Mouse (Mus musculus) liver, embryonic 15.5 days (tissue): Measurements from ENCODE around the gene Acox1. TPM values are rescaled to one million over a fixed set of nuclear protein-coding genes. Genes with fewer than 3 reads are reported as not detected.

Experiments used
- ATAC-seq: fragments of 200-750 bp; cut with Nextera tagmentation; 2 replicates; pipeline ENCODE4 v1.8.0; 2017; ENCODE audit warnings: moderate number of reproducible peaks, mild to moderate bottlenecking, moderate library complexity; ENCODE audit not compliant: insufficient read depth
- H3K27ac ChIP-seq: fragments of 300-500 bp; sonication (generic); replicated peaks from 2 replicates; pipeline ENCODE4 v1.5.1; 2015; ENCODE audit warnings: mild to moderate bottlenecking, inconsistent platforms
- H3K27me3 ChIP-seq: fragments of 300-500 bp; sonication (generic); 2 replicates; pipeline ENCODE4 v1.6.1; 2015; ENCODE audit warnings: mild to moderate bottlenecking, inconsistent platforms
- H3K36me3 ChIP-seq: fragments of 300-500 bp; sonication (generic); replicated peaks from 2 replicates; pipeline ENCODE4 v1.6.1; 2015; ENCODE audit warnings: moderate library complexity, mild to moderate bottlenecking, inconsistent platforms
- H3K4me1 ChIP-seq: fragments of 300-500 bp; sonication (generic); replicated peaks from 2 replicates; pipeline ENCODE4 v1.6.1; 2015; ENCODE audit warnings: inconsistent platforms
- H3K4me2 ChIP-seq: fragments of 300-500 bp; sonication (generic); 2 replicates; pipeline ENCODE4 v1.6.1; 2015; ENCODE audit warnings: moderate library complexity, mild to moderate bottlenecking, inconsistent platforms
- H3K4me3 ChIP-seq: fragments of 300-500 bp; sonication (generic); replicated peaks from 2 replicates; pipeline ENCODE4 v1.5.1; 2015; ENCODE audit warnings: mild to moderate bottlenecking, inconsistent platforms
- H3K9ac ChIP-seq: fragments of 300-500 bp; sonication (generic); 2 replicates; pipeline ENCODE4 v1.6.1; 2015; ENCODE audit warnings: moderate library complexity, mild to moderate bottlenecking, inconsistent platforms
- H3K9me3 ChIP-seq: fragments of 300-500 bp; sonication (generic); replicated peaks from 2 replicates; pipeline ENCODE4 v1.6.1; 2016; ENCODE audit warnings: inconsistent platforms
- WGBS: fragments of 180-500 bp; shearing (Covaris S2); methylation state at CpG from one replicate; pipeline ENCODE4 v1.1.7; 2015; ENCODE audit warnings: mixed read lengths; ENCODE audit not compliant: insufficient replicate concordance; 5-methylcytosine and 5-hydroxymethylcytosine counted together
- polyA plus RNA-seq: library from polyadenylated mRNA; unstranded; fragments of >200 nt; fragmentation: Nextera tagmentation; extraction: Ambion mirVana; gene quantifications from 2 replicates; pipeline ENCODE4 v1.2.1, GENCODE M21; 2015

Acox1 gene
- 32.5 and 41.8 TPM in 2 replicates for polyA plus RNA-seq

- no peaks in the 10 kb centered on the region for H3K27me3 ChIP-seq
- peaks cover 6% of the 10 kb centered on the region; the same call in 1 of the 2 replicates for H3K36me3 ChIP-seq
- under 1% methylated on average over 61 of the region's 62 CpGs for WGBS
- H3K9ac ChIP-seq = peak within 1 kb of the TSS; percentile 83
- H3K4me3 ChIP-seq = peak within 1 kb of the TSS; percentile 88
- H3K9me3 ChIP-seq = no peaks in the 10 kb centered on the region
- H3K4me2 ChIP-seq = peak within 1 kb of the TSS; percentile 86
- H3K27ac ChIP-seq = peak within 1 kb of the TSS; percentile 91
- ATAC-seq = peak; percentile 96
- H3K4me1 ChIP-seq = peaks cover 55% of the 10 kb centered on the region
Measured at GRCm38 (mm10) chr11:116198639-116199531, at the start of gene Acox1, which contains the start of gene Ten1. Gene Acox1, minus strand, starts transcription at chr11:116199045. Gene Ten1, plus strand, starts transcription at chr11:116198855.

- WGBS = 75% methylated on average over 14 of the region's 14 CpGs
- no peak for ATAC-seq
- Histone ChIP-seq H3K9me3 (no peaks in the 10 kb centered on the region), H3K4me1 (no peaks in the 10 kb centered on the region), H3K27ac (no peak overlapping the region), H3K27me3 (no peaks in the 10 kb centered on the region), H3K9ac (no peak overlapping the region), H3K36me3 (peaks cover 93% of the 10 kb centered on the region), H3K4me3 (no peak overlapping the region), H3K4me2 (no peak overlapping the region)
Measured at GRCm38 (mm10) chr11:116247502-116248222, 48.8 kb upstream of the Acox1 start.

- Histone ChIP-seq H3K4me2 (no peak overlapping the region), H3K4me3 (no peak overlapping the region), H3K36me3 (peaks cover 73% of the 10 kb centered on the region), H3K27ac (no peak overlapping the region), H3K9ac (no peak overlapping the region), H3K9me3 (no peaks in the 10 kb centered on the region), H3K27me3 (no peaks in the 10 kb centered on the region), H3K4me1 (no peaks in the 10 kb centered on the region)
- WGBS = 77% methylated on average over 6 of the region's 6 CpGs
- no peak for ATAC-seq
Measured at GRCm38 (mm10) chr11:116245616-116246015, 46.8 kb upstream of the Acox1 start.

GRCm38 (mm10) chr11:116244580-116244979 is 45.7 kb upstream of the Acox1 start:
- WGBS = 76% methylated on average over 8 of the region's 8 CpGs

GRCm38 (mm10) chr11:116241744-116242235 is 42.9 kb upstream of the Acox1 start:
- peaks cover 35% of the 10 kb centered on the region for H3K36me3 ChIP-seq
- H3K27me3 ChIP-seq = peaks cover 20% of the 10 kb centered on the region
- H3K4me1 ChIP-seq = peaks cover 11% of the 10 kb centered on the region
- ATAC-seq = no peak
- 63% methylated on average over 12 of the region's 12 CpGs for WGBS
- H3K4me2 ChIP-seq = no peak overlapping the region
- no peak overlapping the region for H3K27ac ChIP-seq
- no peak overlapping the region for H3K9ac ChIP-seq
- no peak overlapping the region for H3K4me3 ChIP-seq
- H3K9me3 ChIP-seq = no peaks in the 10 kb centered on the region

More at GRCm38 (mm10) chr11:116244580-116244979, 45.7 kb upstream of the Acox1 start:
- Histone ChIP-seq H3K4me1 (no peaks in the 10 kb centered on the region), H3K27me3 (no peaks in the 10 kb centered on the region), H3K4me3 (no peak overlapping the region), H3K9me3 (no peaks in the 10 kb centered on the region), H3K4me2 (no peak overlapping the region), H3K27ac (no peak overlapping the region), H3K9ac (no peak overlapping the region), H3K36me3 (peaks cover 63% of the 10 kb centered on the region)
- ATAC-seq = no peak

- Histone ChIP-seq H3K9me3 (no peaks in the 10 kb centered on the region), H3K27me3 (peaks cover 28% of the 10 kb centered on the region), H3K4me3 (no peak overlapping the region), H3K27ac (no peak overlapping the region), H3K9ac (no peak overlapping the region), H3K36me3 (peaks cover 15% of the 10 kb centered on the region), H3K4me2 (no peak overlapping the region), H3K4me1 (peaks cover 11% of the 10 kb centered on the region)
- WGBS = 55% methylated on average over 7 of the region's 7 CpGs
- no peak for ATAC-seq
Measured at GRCm38 (mm10) chr11:116239797-116240196, 41.0 kb upstream of the Acox1 start.

- no peak within 1 kb of the TSS for H3K9ac ChIP-seq
- H3K9me3 ChIP-seq = no peaks in the 10 kb centered on the region
- 19% methylated on average over 31 of the region's 31 CpGs for WGBS
- no peaks in the 10 kb centered on the region for H3K36me3 ChIP-seq
- H3K4me2 ChIP-seq = peak within 1 kb of the TSS; percentile 53
- peaks cover 40% of the 10 kb centered on the region for H3K27me3 ChIP-seq
- H3K4me3 ChIP-seq = peak within 1 kb of the TSS; percentile 21
- peak; percentile 63 for ATAC-seq
- H3K4me1 ChIP-seq = peaks cover 11% of the 10 kb centered on the region
- no peak within 1 kb of the TSS for H3K27ac ChIP-seq
Measured at GRCm38 (mm10) chr11:116237742-116238395, 39.0 kb upstream of the Acox1 start, which contains the start of gene Evpl. Gene Evpl, minus strand, starts transcription at chr11:116238077.

- Histone ChIP-seq H3K27ac (no peak overlapping the region), H3K4me3 (no peak overlapping the region), H3K9ac (no peak overlapping the region), H3K4me2 (no peak overlapping the region), H3K9me3 (no peaks in the 10 kb centered on the region), H3K4me1 (peaks cover 11% of the 10 kb centered on the region), H3K36me3 (no peaks in the 10 kb centered on the region), H3K27me3 (peaks cover 47% of the 10 kb centered on the region)
- WGBS = 56% methylated on average over 8 of the region's 8 CpGs
- ATAC-seq = no peak
Measured at GRCm38 (mm10) chr11:116234901-116235300, 36.1 kb upstream of the Acox1 start.

GRCm38 (mm10) chr11:116232427-116232826 is 33.6 kb upstream of the Acox1 start:
- no peaks in the 10 kb centered on the region for H3K9me3 ChIP-seq
- no peaks in the 10 kb centered on the region for H3K4me1 ChIP-seq
- H3K27me3 ChIP-seq = peaks cover 47% of the 10 kb centered on the region
- no peak overlapping the region for H3K4me3 ChIP-seq
- WGBS = 55% methylated on average over 17 of the region's 17 CpGs
- no peak overlapping the region for H3K4me2 ChIP-seq
- no peak overlapping the region for H3K27ac ChIP-seq
- H3K36me3 ChIP-seq = no peaks in the 10 kb centered on the region
- ATAC-seq = no peak
- no peak overlapping the region for H3K9ac ChIP-seq

- H3K9ac ChIP-seq = no peak overlapping the region
- 61% methylated on average over 4 of the region's 4 CpGs for WGBS
- H3K4me2 ChIP-seq = no peak overlapping the region
- no peaks in the 10 kb centered on the region for H3K36me3 ChIP-seq
- no peaks in the 10 kb centered on the region for H3K9me3 ChIP-seq
- no peak overlapping the region for H3K4me3 ChIP-seq
- peaks cover 48% of the 10 kb centered on the region for H3K27me3 ChIP-seq
- H3K4me1 ChIP-seq = no peaks in the 10 kb centered on the region
- ATAC-seq = no peak
- H3K27ac ChIP-seq = no peak overlapping the region
Measured at GRCm38 (mm10) chr11:116228699-116229098, 29.9 kb upstream of the Acox1 start.
